Mouse (Mus musculus) erythroid progenitor cell, adult 5-6 weeks (primary cell): ENCODE data around the gene Lgals8. TPM values are rescaled to one million over a fixed set of nuclear protein-coding genes. Genes with fewer than 3 reads are reported as not detected.
"Not testable (repeated sequence)": the region's sequence is repeated elsewhere in the genome, so short reads cannot be mapped to it uniquely, and the experiment has no call there.

Experiments used
- ATAC-seq: replicated peaks from 2 replicates; pipeline ENCODE4 v1.8.0; 2016; ENCODE audit warnings: moderate number of reproducible peaks, mild to moderate bottlenecking, moderate TSS enrichment, inconsistent platforms; ENCODE audit not compliant: poor library complexity, low FRiP score, severe bottlenecking
- total RNA-seq, 2 experiments: library from RNA; stranded (forward) in 1 of 2; stranded (reverse) in 1 of 2; fragments of 150-400 nt in 1 of 2; fragments of 186-747, 209-891 nt in 1 of 2; gene quantifications; 2 replicates each; pipeline versions ENCODE4 v1.2.3 to v1.2.4; 2015 to 2017; ENCODE audit warnings: low replicate concordance in 2 of 2

Gene Lgals8
- 17.2 and 28.8 TPM in 2 replicates for total RNA-seq (2015; ENCODE audit: low replicate concordance)
- total RNA-seq (2017; ENCODE audit: low replicate concordance) = 15.1 and 16.4 TPM in 2 replicates

- ATAC-seq = no peak
Measured at GRCm38 (mm10) chr13:12464844-12465243, at the start of gene Lgals8. Gene Lgals8 (minus strand): TSS chr13:12464944.

DNA sequence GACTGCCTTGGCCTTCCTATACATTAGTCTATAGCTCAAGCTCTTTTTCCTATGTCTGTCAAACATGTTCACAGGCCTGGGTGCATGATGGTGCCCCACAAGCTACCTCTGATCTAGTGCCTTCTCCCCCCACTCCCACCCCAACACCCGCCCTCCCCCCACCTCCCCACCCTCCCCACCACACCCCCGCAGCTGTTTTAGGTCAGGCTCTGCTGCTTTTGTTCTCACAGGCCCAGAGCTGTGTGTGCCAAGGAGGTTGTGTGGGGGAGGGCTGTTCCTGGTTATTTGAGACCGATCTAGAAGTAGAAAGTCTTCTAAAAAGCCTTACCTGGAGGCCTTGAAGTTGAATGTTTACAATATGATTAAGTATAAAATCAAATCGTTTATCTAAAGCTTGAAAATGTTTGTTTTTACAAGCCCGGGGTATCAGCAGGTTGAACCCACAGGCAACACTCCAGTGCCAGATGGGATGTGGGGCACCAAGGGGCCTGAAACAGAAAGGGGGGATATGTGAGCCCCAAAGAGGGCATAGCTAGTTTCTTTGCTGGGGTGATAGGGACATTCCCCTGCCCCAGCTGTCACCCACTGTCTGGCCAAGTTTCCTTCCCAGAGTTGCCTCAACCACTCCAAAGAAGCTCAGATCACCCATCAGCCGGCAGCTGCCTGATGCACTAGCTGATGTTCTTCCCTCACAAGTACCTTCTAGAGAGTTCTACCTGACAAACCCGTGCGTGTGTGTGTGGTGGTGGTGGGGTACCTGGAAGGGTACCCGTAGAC lies 46.6 kb upstream of the Lgals8 start:
- no peak for ATAC-seq

- no peak for ATAC-seq
Measured at GRCm38 (mm10) chr13:12510032-12510431, 45.3 kb upstream of the Lgals8 start.

GRCm38 (mm10) chr13:12507426-12507825 lies 42.7 kb upstream of the Lgals8 start:
- ATAC-seq = no peak

DNA sequence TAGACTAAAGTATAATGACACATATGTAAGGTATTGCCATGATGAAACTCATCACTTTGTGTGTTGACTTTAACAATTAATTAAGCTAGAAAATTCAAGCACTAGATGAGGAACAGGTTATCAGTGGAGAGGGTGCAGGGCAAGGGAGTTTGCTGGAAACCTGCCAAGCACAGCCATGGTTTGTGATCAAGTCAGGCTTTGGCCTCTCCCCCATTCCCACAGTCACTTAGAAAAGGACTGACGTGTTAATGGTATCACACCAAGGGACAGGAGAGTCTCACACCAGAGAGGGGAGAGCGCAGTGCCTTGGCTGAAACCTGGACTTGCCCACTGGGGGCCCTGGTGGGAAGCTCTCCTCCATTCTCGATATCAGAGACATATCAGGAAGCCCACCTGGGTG lies 40.6 kb upstream of the Lgals8 start:
- no peak for ATAC-seq

DNA sequence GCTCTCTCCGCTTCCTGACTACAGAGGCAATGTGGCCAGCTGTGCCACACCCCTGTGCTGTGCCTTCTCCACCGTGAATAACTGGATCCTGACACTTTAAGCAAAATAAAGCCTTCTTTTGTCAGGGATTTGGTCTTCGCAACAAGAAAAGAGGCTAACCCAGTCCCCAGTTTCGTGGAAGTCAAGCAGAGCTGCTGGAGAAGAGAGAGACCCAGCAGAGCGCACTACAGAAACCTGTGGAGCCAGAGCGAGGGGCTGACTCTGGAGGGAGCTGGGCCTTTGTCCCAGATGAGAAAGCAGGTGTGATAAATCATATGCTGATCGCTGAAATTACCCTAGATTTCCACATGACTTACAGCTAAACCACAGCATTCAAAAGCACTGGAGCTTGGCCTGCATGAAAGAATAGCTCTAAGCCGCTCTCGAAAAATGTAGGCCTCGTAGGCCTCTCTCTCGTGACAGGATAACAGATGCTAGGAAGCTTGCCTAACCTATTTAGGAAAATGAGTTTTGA lies 38.6 kb upstream of the Lgals8 start:
- ATAC-seq = no peak

- ATAC-seq = peak; percentile 58; the same call in 1 of the 2 replicates
Measured at GRCm38 (mm10) chr13:12502665-12503237, 38.0 kb upstream of the Lgals8 start.

GRCm38 (mm10) chr13:12499107-12499506 lies 34.4 kb upstream of the Lgals8 start:
- no peak for ATAC-seq

DNA sequence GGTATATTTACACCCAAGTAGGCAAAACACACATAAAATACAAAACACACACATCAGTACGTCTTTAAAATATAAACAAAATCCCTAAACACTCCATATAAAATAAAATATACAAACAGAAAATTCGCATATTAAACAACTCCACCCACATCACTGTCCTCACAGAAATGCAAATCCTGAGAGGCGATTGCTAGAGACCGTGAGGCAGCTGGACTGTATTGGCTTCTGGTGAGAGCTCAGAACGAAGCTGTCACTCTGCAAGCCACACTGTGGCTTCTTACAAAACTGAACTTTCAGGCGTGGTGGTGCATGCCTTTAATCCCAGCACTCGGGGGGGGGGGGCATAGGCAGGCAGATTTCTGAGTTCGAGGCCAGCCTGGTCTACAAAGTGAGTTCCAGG lies 33.1 kb upstream of the Lgals8 start:
- ATAC-seq = no peak

GRCm38 (mm10) chr13:12494750-12495149 lies 30.0 kb upstream of the Lgals8 start:
- no peak for ATAC-seq

GRCm38 (mm10) chr13:12492515-12492914 lies 27.8 kb upstream of the Lgals8 start:
- no peak for ATAC-seq

DNA sequence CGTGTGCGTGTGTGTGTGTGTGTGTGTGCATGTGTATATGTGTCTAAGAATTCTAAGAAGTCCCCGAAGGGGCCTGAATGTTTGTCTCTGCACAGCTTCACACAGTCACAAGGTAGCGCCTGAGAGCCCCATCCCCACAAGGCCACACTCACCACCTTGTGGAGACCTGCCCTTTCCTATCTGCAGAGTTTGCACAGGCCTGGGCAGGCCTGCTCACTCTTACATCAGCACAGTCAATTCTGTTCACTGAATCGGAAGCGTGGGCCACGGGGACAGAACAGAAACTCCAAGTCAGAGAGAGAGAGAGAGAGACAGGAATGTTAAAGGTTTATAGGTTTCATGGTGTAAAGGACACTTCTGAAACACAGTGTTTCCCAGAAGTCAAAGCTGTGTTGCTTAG lies 20.9 kb upstream of the Lgals8 start:
- ATAC-seq = no peak

GRCm38 (mm10) chr13:12485197-12485596 lies 20.5 kb upstream of the Lgals8 start:
- ATAC-seq = no peak

DNA sequence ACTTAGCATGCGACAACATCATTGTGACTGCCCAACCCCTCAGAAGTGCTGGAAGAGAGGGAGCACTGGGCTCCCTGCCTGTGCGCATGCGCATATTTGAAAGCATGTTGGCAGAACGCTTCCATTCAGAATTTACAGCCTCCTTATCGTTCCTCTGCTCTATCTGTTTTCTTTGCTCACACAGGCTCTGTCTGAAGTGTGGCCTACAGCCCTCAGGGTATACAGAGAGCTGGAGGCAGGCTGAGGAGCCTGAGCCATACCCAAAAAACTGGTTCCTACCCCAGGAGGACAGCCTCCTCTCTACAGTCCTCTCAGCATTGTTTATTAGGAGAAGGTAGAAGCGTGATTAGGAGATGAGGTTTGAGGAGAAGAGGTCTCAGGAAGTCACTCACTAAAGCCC lies 15.1 kb upstream of the Lgals8 start:
- ATAC-seq = no peak

DNA sequence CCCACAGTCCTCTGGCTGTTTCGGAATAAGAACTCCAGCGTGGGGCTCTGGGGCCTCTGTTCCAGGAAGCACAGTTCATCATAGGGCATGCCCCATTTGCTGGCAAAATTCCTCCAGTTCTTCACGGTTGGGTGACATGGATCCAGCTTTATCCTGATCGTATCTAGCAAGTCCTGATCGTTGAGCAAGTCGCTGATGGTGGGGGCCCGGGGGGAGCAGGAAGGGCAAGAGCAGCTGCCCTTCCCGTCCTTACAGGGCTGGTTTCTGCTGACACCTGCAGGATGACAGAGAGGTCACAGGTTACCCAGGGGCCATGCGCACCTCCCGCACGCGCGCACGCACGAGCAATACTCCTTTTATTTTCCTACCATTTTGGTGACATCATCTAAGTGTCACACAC lies 13.6 kb upstream of the Lgals8 start:
- no peak for ATAC-seq

- ATAC-seq = no peak
Measured at GRCm38 (mm10) chr13:12476886-12477285, 12.1 kb upstream of the Lgals8 start.

DNA sequence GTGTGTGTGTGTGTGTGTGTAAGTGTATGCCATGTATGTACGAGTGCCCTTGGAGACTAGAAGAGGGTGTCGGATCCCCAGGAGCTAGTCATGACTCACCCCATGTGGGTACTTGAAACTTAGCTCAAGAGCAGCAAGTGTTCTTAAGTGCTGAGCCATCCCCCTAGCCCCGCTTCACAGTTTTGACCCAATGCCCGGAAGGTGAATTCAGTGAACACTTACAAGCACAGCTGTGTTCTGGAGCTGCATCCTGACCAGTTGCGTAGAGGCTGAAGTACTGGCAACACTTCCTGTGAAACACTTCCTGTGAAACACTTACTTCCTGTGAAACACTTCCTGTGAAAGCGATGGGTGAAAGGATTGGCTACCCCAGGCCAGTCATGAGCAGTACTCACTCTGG lies 10.5 kb upstream of the Lgals8 start:
- ATAC-seq = no peak

- peak; percentile 37; the same call in 1 of the 2 replicates for ATAC-seq
Measured at GRCm38 (mm10) chr13:12473724-12474378, 9.1 kb upstream of the Lgals8 start.

GRCm38 (mm10) chr13:12468488-12468887 lies 3.7 kb upstream of the Lgals8 start:
- ATAC-seq = no peak

DNA sequence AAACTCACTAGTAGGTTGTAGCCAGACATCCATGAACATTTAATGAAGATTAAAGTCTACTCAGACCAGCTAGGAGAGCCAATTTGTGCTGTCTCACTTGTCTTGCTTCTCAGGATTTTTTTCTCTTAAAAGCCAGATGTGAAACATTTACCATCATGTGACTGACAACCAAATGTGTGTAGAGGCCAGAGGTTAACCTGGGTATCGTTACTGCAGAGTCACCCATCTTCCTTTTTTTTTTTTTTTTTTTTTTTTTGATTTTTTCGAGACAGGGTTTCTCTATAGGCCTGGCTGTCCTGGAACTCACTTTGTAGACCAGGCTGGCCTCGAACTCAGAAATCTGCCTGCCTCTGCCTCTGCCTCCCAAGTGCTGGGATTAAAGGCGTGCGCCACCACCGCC lies 585 bp downstream of the Lgals8 start:
- not testable (repeated sequence) for ATAC-seq

GRCm38 (mm10) chr13:12462623-12463022 lies 2.1 kb downstream of the Lgals8 start:
- ATAC-seq = no peak
